Mouse (Mus musculus): ENCODE results near the gene Cox6a2. TPM values are rescaled to one million over a fixed set of nuclear protein-coding genes. Genes with fewer than 3 reads are reported as not detected.

The Cox6a2 gene
- polyA plus RNA-seq, 1 experiment from 2014 or later: 2.1 TPM

DNA sequence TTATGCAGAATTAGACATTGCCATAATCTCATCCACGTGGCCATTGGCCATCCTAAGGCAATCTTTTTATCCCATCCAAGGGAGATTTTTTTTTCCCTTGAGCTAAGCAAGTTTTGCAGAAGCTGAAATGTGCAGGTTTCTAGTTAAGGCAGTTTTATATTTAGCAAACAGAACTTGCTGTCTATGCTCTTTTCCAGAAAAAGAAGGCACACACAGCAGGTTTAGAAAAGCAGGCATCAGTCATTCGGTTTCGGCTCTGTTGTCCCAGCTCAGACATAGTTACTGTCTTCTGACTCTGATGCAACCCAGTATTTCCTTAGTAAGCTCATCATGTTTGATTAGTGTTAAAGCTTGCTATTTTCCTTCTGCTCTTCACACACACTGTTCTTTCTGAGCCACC is 14.7 kb upstream of the Cox6a2 start:
- Histone ChIP-seq H3K27ac (replicated peaks) (no peak overlapping the region), H3K36me3 (no peaks in the 10 kb centered on the region), H3K4me2 (no peak overlapping the region), H3K4me1 (replicated peaks) (0 out of 2 replicates have a peak, but pooled peaks cover 7% of the 10 kb centered on the region), H3K9ac (no peak overlapping the region), H3K9me3 (no peaks in the 10 kb centered on the region), H3K4me3 (no peak overlapping the region), H3K27me3 (no peaks in the 10 kb centered on the region)
- ATAC-seq (ENCODE audit: low read depth): no peak
- 87% methylated on average over 3 of the region's 3 CpGs for WGBS

- 92% methylated on average over 4 of the region's 4 CpGs for WGBS
- 0 out of 2 replicates have a peak, but pooled peaks cover 5% of the 10 kb centered on the region for H3K4me1 ChIP-seq (replicated peaks)
- no peak overlapping the region for H3K27ac ChIP-seq (replicated peaks)
- no peak overlapping the region for H3K9ac ChIP-seq
- no peaks in the 10 kb centered on the region for H3K36me3 ChIP-seq
- H3K4me3 ChIP-seq: no peak overlapping the region
- no peaks in the 10 kb centered on the region for H3K9me3 ChIP-seq
- no peaks in the 10 kb centered on the region for H3K27me3 ChIP-seq
- ATAC-seq (ENCODE audit: low read depth): no peak
- H3K4me2 ChIP-seq: no peak overlapping the region
Measured at GRCm38 (mm10) chr7:128219952-128220351, 13.8 kb upstream of the Cox6a2 start.

DNA sequence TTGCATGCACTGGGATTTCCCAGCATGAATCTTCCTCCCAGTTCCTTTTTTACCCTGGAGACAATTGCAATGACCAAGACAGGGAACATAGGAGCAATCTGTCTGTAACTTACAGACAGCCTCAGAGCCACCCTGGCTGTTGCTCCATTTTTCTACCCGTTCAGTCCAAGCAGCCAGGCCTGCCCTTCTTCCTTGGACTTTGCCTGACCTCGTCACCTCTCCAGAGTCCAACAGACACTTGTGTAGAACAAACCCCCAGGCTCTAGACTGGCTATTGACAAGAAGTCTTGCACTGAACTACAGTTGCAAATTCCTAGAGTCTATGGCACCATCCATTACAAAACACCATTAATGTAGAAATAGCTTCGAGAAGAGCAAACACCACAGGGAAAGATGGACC is 3.6 kb upstream of the Cox6a2 start:
- no peak overlapping the region for H3K9ac ChIP-seq
- H3K36me3 ChIP-seq: no peaks in the 10 kb centered on the region
- no peak overlapping the region for H3K4me3 ChIP-seq
- no peak overlapping the region for H3K4me2 ChIP-seq
- no peaks in the 10 kb centered on the region for H3K9me3 ChIP-seq
- H3K4me1 ChIP-seq (replicated peaks): no peaks in the 10 kb centered on the region
- ATAC-seq (ENCODE audit: low read depth): no peak
- no peaks in the 10 kb centered on the region for H3K27me3 ChIP-seq
- 55% methylated on average over 3 of the region's 3 CpGs for WGBS
- no peak overlapping the region for H3K27ac ChIP-seq (replicated peaks)

GRCm38 (mm10) chr7:128208187-128208586 is 2.0 kb upstream of the Cox6a2 start:
- Histone ChIP-seq H3K4me3 (no peak overlapping the region), H3K27me3 (no peaks in the 10 kb centered on the region), H3K9ac (no peak overlapping the region), H3K4me1 (replicated peaks) (no peaks in the 10 kb centered on the region), H3K36me3 (no peaks in the 10 kb centered on the region), H3K9me3 (no peaks in the 10 kb centered on the region), H3K4me2 (no peak overlapping the region), H3K27ac (replicated peaks) (no peak overlapping the region)
- 9% methylated on average over 4 of the region's 4 CpGs for WGBS
- no peak for ATAC-seq (ENCODE audit: low read depth)

- Histone ChIP-seq H3K4me3 (no peak overlapping the region), H3K9me3 (no peaks in the 10 kb centered on the region), H3K36me3 (no peaks in the 10 kb centered on the region), H3K27me3 (no peaks in the 10 kb centered on the region), H3K9ac (no peak overlapping the region), H3K4me1 (replicated peaks) (no peaks in the 10 kb centered on the region), H3K27ac (replicated peaks) (no peak overlapping the region), H3K4me2 (no peak overlapping the region)
- 85% methylated on average over 18 of the region's 18 CpGs for WGBS
- no peak for ATAC-seq (ENCODE audit: low read depth)
Measured at GRCm38 (mm10) chr7:128205695-128206094, 492 bp downstream of the Cox6a2 start.

DNA sequence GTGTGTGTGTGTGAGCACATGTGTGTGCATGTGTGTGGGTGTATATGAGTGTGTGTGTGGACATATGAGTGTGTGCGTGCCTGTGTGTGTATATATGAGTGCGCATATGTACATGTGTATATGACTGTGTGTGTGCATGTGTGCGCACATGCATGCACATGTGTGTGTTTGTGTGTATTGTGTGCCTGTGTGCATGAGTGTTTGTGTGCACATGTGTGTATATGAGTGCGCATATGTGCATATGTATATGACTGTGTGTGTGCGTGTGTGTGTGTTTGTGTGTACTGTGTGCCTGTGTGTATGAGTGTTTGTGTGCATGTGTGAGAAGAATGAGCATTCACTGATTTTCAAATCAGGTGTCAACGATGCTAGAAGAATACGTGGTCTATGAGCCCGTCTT is 2.0 kb downstream of the Cox6a2 start:
- Histone ChIP-seq H3K27ac (replicated peaks) (no peak overlapping the region), H3K4me2 (no peak overlapping the region), H3K4me3 (no peak overlapping the region), H3K4me1 (replicated peaks) (no peaks in the 10 kb centered on the region), H3K9me3 (no peaks in the 10 kb centered on the region), H3K36me3 (no peaks in the 10 kb centered on the region), H3K9ac (no peak overlapping the region), H3K27me3 (no peaks in the 10 kb centered on the region)
- no peak for ATAC-seq (ENCODE audit: low read depth)
- WGBS: 87% methylated on average over 8 of the region's 8 CpGs

GRCm38 (mm10) chr7:128203071-128203470 is 3.1 kb downstream of the Cox6a2 start:
- no peak for ATAC-seq (ENCODE audit: low read depth)

GRCm38 (mm10) chr7:128201607-128202006 is 4.6 kb downstream of the Cox6a2 start:
- 85% methylated on average over 9 of the region's 9 CpGs for WGBS
- Histone ChIP-seq H3K27me3 (no peaks in the 10 kb centered on the region), H3K9ac (no peak overlapping the region), H3K36me3 (no peaks in the 10 kb centered on the region), H3K9me3 (no peaks in the 10 kb centered on the region), H3K4me2 (no peak overlapping the region), H3K4me3 (no peak overlapping the region), H3K4me1 (replicated peaks) (no peaks in the 10 kb centered on the region), H3K27ac (replicated peaks) (no peak overlapping the region)
- ATAC-seq (ENCODE audit: low read depth): no peak

More at GRCm38 (mm10) chr7:128203071-128203470, 3.1 kb downstream of the Cox6a2 start:
- Histone ChIP-seq H3K4me2 (no peak overlapping the region), H3K36me3 (no peaks in the 10 kb centered on the region), H3K9ac (no peak overlapping the region), H3K4me3 (no peak overlapping the region), H3K27ac (replicated peaks) (no peak overlapping the region), H3K9me3 (no peaks in the 10 kb centered on the region), H3K27me3 (no peaks in the 10 kb centered on the region), H3K4me1 (replicated peaks) (no peaks in the 10 kb centered on the region)
- WGBS: 80% methylated on average over 9 of the region's 9 CpGs

- H3K36me3 ChIP-seq: no peaks in the 10 kb centered on the region
- no peak overlapping the region for H3K4me3 ChIP-seq
- WGBS: 92% methylated on average over 10 of the region's 10 CpGs
- H3K27me3 ChIP-seq: no peaks in the 10 kb centered on the region
- H3K9ac ChIP-seq: no peak overlapping the region
- no peaks in the 10 kb centered on the region for H3K9me3 ChIP-seq
- no peaks in the 10 kb centered on the region for H3K4me1 ChIP-seq (replicated peaks)
- H3K4me2 ChIP-seq: no peak overlapping the region
- no peak overlapping the region for H3K27ac ChIP-seq (replicated peaks)
- ATAC-seq (ENCODE audit: low read depth): no peak
Measured at GRCm38 (mm10) chr7:128181691-128182090, 24.5 kb downstream of the Cox6a2 start.

- no peaks in the 10 kb centered on the region for H3K36me3 ChIP-seq
- ATAC-seq (ENCODE audit: low read depth): no peak
- H3K4me3 ChIP-seq: no peak overlapping the region
- no peaks in the 10 kb centered on the region for H3K9me3 ChIP-seq
- H3K4me1 ChIP-seq (replicated peaks): no peaks in the 10 kb centered on the region
- H3K9ac ChIP-seq: no peak overlapping the region
- H3K27me3 ChIP-seq: no peaks in the 10 kb centered on the region
- 79% methylated on average over 6 of the region's 6 CpGs for WGBS
- H3K4me2 ChIP-seq: no peak overlapping the region
- no peak overlapping the region for H3K27ac ChIP-seq (replicated peaks)
Measured at GRCm38 (mm10) chr7:128180546-128180945, 25.6 kb downstream of the Cox6a2 start.

DNA sequence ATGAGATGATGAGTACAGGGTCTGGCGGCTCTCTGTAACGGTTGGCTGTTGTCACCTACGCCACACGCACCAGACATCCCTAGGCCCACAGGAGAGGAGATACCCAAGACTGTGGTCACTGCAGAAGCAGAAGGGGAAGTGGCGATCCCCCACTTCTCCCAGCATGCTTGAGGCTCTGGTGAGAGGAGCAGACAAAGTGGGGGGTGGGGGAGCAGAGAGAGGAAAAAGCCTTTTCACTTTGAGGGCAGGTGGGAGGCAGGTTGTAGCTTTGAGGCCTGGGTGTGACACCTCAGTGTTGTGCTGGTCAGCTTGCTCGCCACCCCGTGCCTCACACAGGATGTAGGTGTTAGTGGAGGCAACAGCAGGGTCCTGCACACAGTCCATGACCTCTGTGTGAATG is 26.1 kb downstream of the Cox6a2 start:
- Histone ChIP-seq H3K27ac (replicated peaks) (no peak overlapping the region), H3K4me3 (no peak overlapping the region), H3K4me1 (replicated peaks) (no peaks in the 10 kb centered on the region), H3K36me3 (no peaks in the 10 kb centered on the region), H3K27me3 (no peaks in the 10 kb centered on the region), H3K9ac (no peak overlapping the region), H3K4me2 (no peak overlapping the region), H3K9me3 (no peaks in the 10 kb centered on the region)
- WGBS: 75% methylated on average over 7 of the region's 7 CpGs
- no peak for ATAC-seq (ENCODE audit: low read depth)

DNA sequence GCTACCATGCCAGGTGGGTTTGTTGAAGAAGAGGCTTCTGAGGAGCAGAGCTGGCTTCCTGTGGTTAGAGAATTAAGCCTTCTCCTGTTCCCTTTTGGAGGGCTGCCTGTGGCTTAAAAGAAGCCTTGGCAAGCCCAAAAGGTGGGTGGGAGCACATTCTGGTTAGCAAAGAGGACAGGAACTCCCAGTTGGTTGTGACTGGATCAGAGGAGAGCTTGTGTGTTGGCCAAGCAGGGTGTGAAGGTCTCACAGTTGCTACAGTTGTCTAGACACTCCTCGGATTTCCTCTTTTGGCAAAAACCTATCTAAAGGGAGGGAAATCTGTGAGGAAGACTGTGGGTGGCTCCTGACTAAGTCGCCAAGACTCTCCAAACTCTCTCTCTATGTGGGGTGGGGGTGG is 27.8 kb downstream of the Cox6a2 start:
- ATAC-seq (ENCODE audit: low read depth): no peak
- Histone ChIP-seq H3K36me3 (no peaks in the 10 kb centered on the region), H3K9me3 (no peaks in the 10 kb centered on the region), H3K4me2 (no peak overlapping the region), H3K27ac (replicated peaks) (no peak overlapping the region), H3K4me1 (replicated peaks) (no peaks in the 10 kb centered on the region), H3K27me3 (no peaks in the 10 kb centered on the region), H3K4me3 (no peak overlapping the region), H3K9ac (no peak overlapping the region)
- 67% methylated on average over 2 of the region's 2 CpGs for WGBS

DNA sequence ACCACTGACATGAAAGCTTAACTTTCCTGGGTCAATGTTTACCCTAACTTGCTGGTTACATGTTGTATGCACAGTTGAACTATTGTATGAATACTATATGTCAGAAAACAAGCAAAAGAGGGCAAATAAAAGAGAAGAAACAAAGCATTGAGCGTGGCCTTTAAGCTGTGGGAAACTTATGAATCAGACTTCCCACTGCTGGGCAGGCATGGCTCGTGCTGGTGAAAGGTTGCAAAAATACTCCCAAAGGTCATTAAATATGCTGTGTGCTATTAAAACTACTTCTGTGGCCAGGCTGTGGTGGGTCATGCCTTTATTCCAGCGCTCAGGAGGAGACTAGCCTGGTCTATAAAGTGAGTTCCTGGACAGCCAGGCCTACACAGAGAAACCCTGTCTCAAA is 36.2 kb downstream of the Cox6a2 start:
- no peak for ATAC-seq (ENCODE audit: low read depth)
- Histone ChIP-seq H3K9ac (no peak overlapping the region), H3K4me3 (no peak overlapping the region), H3K36me3 (no peaks in the 10 kb centered on the region), H3K9me3 (no peaks in the 10 kb centered on the region), H3K27me3 (no peaks in the 10 kb centered on the region), H3K4me1 (replicated peaks) (no peaks in the 10 kb centered on the region), H3K4me2 (no peak overlapping the region), H3K27ac (replicated peaks) (no peak overlapping the region)
- 76% methylated on average over 3 of the region's 3 CpGs for WGBS

Measured in neural tube, embryonic 13.5 days (tissue).